Mouse (Mus musculus) heart, postnatal 36 days (tissue): ENCODE measurements around the gene Nhsl2. TPM values are rescaled to one million over a fixed set of nuclear protein-coding genes. Genes with fewer than 3 reads are reported as not detected.

Experiments used
- DNase-seq, 2 experiments: peaks; one replicate each; pipeline ENCODE4 v3.0.0; 2021 to 2022
- intact Hi-C: fragments of 180-260 bp; cut with DNase I; formaldehyde crosslinking; loops from one replicate; pipeline ENCODE4 v1.15.1; 2025
- total RNA-seq, 2 experiments: library from RNA; stranded (reverse); gene quantifications; 2 replicates each; pipeline ENCODE4 v1.2.3; 2021

Gene Nhsl2
- total RNA-seq, 2 experiments from 2014 or later: 4.5 to 5.2 TPM

- intact Hi-C loops: no loop called here
- DNase-seq: no peak
Measured at GRCm38 (mm10) chrX:101901806-101902490, 52.8 kb downstream of the Nhsl2 start.

- DNase-seq: no peak
- intact Hi-C loops: no loop called here
Measured at GRCm38 (mm10) chrX:101902597-101902996, 53.4 kb downstream of the Nhsl2 start.

GRCm38 (mm10) chrX:101907301-101907700 lies 58.1 kb downstream of the Nhsl2 start:
- DNase-seq: no peak
- intact Hi-C loops: no loop called here

- intact Hi-C loops: no loop called here
- no peak for DNase-seq
Measured at GRCm38 (mm10) chrX:101929131-101929530, 79.9 kb downstream of the Nhsl2 start.

- DNase-seq: no peak
- intact Hi-C loops: no loop called here
Measured at GRCm38 (mm10) chrX:101930301-101930700, 81.1 kb downstream of the Nhsl2 start.

GRCm38 (mm10) chrX:101931016-101931415 lies 81.8 kb downstream of the Nhsl2 start:
- DNase-seq: no peak
- intact Hi-C loops: no loop called here

DNA sequence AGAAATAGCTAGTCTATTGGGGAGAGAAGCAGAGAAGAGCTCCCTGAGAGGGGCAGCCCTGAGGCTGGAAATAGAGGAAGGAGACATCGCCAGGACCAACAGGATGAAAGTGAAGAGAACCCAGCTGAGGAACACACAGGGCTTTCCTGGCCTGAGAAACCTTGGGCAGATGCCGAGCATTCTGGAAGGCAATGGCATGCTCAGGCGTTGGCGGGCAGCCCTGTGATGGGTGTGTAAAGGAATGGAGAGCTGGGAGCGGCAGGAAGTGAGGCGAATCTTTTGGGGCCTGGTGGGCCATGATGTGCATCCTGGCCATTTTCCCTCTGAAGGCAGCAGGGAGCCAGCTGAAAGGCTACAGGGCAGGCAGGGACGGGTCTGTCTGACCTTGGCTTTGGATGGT lies 83.1 kb downstream of the Nhsl2 start:
- DNase-seq: peak; percentile 55 to 57
- intact Hi-C loops: no loop called here

DNA sequence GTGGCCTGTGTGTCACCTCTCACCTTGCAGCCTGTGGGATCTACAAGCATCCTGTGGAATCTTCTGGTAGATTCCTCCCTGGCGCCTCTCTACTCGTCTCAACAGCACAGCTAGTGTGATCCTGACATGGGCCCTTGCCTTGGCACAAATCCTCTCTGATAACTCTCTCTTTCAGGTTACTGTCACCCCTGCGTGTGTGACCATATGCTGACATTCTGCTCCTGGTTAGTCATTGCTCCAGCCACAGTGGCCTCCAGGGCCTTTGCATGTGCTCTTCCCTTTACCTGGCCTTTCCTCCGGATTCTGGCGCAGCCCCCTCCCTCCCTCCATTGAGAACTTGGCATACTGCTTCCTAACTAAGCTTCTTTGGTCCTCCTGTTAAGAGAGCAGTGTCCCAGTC lies 84.2 kb downstream of the Nhsl2 start:
- no peak for DNase-seq
- intact Hi-C loops: no loop called here

GRCm38 (mm10) chrX:101935291-101935840 lies 86.2 kb downstream of the Nhsl2 start:
- DNase-seq: no peak
- intact Hi-C loops: no loop called here

DNA sequence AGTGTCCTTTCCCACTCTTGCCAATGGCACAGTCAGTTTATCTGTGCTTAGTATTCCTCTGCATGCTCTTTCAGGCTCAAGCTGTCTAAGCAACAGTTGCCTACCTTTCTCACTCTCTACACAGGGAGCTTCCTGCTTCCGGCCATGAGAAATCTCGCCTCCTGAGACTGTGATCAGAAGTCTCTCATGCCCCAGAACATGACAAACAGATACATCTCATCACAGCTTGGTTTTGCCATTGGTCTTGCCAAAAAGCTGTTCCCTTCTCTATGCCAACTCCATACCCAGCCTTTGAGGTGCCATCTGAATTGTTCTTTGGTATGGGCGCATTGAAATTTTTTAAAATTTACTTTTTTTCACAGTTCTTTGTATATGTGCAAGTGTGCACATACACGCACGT lies 90.3 kb downstream of the Nhsl2 start:
- DNase-seq: no peak
- intact Hi-C loops: no loop called here

- intact Hi-C loops: loop anchor here (2.0 to 5.0 kb wide), 2 partner anchors 138 to 150 kb away; partner anchors contain the start of genes 8030474K03Rik and Gm4779
Measured at GRCm38 (mm10) chrX:101942461-101942896, 93.3 kb downstream of the Nhsl2 start.

DNA sequence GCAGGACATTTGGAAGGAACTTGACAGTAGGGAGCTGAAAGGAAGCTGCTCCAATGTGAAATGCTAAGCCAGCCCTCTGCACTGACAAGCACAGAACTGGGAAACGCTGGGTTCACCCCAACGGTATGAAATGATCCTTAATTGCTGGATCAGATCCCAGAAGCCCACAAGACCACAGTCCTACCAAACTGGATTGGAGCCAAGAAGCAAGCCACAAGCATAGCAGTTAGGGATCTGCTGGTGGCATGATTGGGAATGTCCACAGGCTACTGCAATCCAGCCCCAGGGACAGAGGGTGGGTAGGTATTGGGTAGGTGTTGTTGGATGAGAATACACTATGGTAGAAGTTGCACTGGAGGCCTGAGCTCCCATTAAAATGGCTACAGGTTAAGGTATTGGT lies 94.6 kb downstream of the Nhsl2 start:
- DNase-seq: no peak
- intact Hi-C loops: loop anchor here (2.0 to 5.0 kb wide), 2 partner anchors 139 to 151 kb away; partner anchors contain the start of genes 8030474K03Rik and Gm4779

More at GRCm38 (mm10) chrX:101942461-101942896, 93.3 kb downstream of the Nhsl2 start:
- DNase-seq: peak; percentile 64

- intact Hi-C loops: loop anchor here (5.0 kb wide), 1 partner anchor 153 kb away; the partner anchor contains the start of genes 8030474K03Rik and Gm4779
- no peak for DNase-seq
Measured at GRCm38 (mm10) chrX:101944761-101945330, 95.7 kb downstream of the Nhsl2 start.

GRCm38 (mm10) chrX:101952436-101952835 lies 103.3 kb downstream of the Nhsl2 start:
- intact Hi-C loops: loop anchor here (10.0 kb wide), 2 partner anchors 232 to 418 kb away; partner anchors contain the start of genes Rps4x and Taf1
- DNase-seq: no peak

DNA sequence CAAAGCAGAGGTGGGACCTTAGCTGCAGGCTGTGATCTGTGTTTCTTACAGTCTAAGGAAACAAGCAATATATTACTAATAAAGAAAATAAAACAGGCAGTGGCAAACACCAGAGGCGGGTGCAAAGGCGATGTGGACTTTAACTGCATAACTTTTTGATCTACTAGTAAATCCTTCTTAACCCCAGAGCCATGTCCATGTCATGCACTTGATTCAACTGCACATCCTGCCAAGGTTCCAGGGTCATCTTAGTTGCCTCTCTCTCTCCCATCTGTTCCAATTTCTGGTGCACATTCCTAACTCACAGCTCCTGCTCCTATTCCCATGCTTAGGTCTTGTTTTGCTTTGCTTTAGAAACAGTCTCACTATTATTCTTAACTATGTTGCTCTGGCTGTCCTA lies 104.1 kb downstream of the Nhsl2 start:
- DNase-seq: no peak
- intact Hi-C loops: loop anchor here (10.0 kb wide), 2 partner anchors 232 to 418 kb away; partner anchors contain the start of genes Rps4x and Taf1

GRCm38 (mm10) chrX:101953787-101954491 lies 104.8 kb downstream of the Nhsl2 start:
- intact Hi-C loops: loop anchor here (1.0 to 10.0 kb wide), 3 partner anchors 112 to 419 kb away; partner anchors contain the start of genes Rps4x and Taf1
- peak; percentile 88 to 89 for DNase-seq

GRCm38 (mm10) chrX:101954492-101954851 lies 105.3 kb downstream of the Nhsl2 start:
- DNase-seq: no peak
- intact Hi-C loops: loop anchor here (1.0 to 10.0 kb wide), 3 partner anchors 112 to 420 kb away; partner anchors contain the start of genes Rps4x and Taf1

DNA sequence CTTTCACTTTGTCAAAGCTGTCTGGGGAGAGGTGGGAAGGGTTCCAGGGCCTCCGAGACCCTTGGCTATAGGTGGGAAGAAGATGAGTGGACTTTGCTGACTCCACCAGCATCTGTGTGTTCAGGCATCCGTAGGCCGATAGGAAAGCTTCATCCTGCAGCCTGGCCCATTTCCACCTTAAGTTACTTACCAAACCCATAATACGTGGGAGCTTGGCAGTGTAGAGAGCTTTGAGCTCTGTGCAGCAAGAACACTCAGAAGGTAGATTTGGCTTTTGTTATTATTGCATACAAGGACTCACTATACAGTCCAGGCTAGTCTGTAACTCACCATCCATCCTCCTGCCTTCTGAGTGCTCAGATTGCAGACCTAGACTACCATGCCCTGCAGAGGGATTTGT lies 112.7 kb downstream of the Nhsl2 start:
- no peak for DNase-seq
- intact Hi-C loops: no loop called here

DNA sequence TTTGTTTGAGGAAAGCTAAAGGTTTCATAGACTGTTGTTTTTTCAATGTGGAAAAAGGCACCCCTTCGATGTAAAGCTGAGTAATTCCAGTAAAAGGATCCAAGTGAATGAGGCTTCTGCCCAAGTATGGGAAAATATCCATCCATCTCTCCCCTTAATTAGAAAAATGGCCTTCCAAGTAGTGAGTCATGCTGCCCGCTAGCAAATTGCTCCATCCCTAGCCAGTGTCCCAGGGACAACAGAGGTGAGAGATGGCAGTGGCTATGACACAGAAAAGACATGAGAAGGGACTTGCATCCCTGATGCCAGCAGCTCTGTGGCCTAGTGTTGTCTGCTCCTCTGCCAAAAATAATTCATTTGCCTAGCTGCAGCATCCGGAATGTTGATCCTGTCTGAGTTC lies 114.5 kb downstream of the Nhsl2 start:
- no peak for DNase-seq
- intact Hi-C loops: no loop called here

DNA sequence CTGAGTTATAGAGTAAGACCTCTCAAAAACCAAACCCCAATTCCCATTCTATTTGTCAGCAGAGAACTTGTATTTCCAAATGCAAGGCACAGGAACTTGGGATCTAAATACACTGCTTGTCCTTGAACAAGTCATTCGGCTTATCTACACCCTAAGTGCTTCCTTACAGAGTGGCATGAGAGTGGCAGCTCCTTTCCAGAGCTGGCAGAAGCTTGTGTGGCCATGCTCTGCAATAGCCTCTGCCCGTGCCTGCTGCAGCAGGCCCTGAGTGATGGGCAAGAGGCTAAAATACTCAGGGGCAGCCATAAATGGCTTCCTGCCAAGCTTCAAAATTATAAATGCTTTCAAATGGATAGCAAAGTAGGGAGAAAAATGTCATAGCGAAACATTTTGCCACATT lies 123.8 kb downstream of the Nhsl2 start:
- no peak for DNase-seq
- intact Hi-C loops: no loop called here

DNA sequence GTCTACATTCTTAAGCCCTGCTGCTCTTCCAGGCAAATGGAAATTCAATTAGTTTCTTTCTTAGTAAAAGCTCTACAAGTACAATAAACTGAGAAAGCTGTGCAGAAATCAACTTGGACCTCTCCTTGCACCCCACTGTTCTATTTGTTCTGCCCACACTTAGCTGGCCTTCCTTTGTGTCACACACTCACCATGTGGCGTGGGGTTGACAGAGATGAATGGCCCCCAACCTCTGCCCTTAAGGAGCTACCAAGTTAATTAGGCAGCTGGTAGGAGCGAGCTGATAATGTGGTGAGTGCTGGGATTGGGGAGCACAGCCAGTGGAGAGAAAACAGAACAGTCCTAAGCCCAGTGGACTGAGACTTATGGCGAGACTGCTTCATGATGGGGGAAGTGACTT lies 127.7 kb downstream of the Nhsl2 start:
- intact Hi-C loops: no loop called here
- no peak for DNase-seq
